Mouse (Mus musculus) urinary bladder, adult 2 months (tissue): ENCODE results near the gene Tacc3. TPM values are rescaled to one million over a fixed set of nuclear protein-coding genes. Genes with fewer than 3 reads are reported as not detected.

Source experiments
- DNase-seq: peaks from one replicate; pipeline ENCODE4 v3.0.0; 2022; ENCODE audit warnings: low spot score
- polyA plus RNA-seq: library from polyadenylated mRNA; depleted of rRNA; stranded (reverse); fragments of >200 nt; gene quantifications from 2 replicates; pipeline ENCODE4 v1.2.3, GENCODE M21; 2012

Tacc3 gene
- polyA plus RNA-seq, 1 experiment = 6.6 TPM

DNA sequence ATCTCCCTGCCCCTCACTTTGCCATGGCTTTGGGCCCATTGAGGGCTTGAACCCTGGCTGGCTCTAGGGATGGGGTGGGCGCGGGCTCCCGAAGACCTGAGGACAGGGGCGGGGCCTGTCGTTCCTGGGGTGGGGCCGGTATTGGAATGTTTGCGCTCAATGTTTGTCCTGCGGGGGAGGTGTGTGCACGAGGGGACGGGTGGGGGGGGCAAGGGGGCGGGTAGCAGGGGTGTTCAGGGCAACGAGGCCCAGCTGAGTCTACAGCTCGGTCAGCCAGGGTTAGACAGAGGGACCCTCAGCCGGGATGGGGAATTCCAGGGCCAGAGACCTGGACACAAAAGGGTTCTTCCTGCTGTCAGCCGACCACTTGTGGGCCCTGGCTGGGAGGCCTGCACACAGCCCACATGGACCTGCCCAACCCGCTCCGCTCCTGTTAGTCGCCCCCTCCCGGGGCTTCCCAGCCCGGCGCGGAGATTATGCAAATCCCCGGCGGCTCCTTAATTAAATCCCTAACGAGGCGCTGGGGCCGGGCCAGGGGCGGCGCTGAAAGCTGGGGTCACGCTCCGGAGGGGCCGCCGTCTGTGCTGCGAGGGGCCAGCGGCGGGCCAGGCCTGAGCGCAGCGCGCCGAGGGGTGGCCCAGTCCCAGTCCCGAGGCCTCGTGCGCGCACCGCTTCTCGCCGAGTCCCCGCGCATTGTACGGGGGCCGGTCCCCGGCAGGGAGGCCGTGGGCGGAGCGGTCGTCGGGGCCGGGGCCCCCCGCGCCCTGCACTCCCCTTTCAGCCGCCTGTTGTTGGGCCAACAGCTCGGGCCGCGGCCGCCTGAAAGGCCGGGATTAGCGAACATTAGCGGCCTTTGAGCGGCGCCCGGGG, 37.2 kb downstream of the Tacc3 start:
- peak; percentile 52 for DNase-seq

- no peak for DNase-seq
These were observed 37.8 kb downstream of the Tacc3 start for GRCm38 (mm10) chr5:33695718-33696121.

DNA sequence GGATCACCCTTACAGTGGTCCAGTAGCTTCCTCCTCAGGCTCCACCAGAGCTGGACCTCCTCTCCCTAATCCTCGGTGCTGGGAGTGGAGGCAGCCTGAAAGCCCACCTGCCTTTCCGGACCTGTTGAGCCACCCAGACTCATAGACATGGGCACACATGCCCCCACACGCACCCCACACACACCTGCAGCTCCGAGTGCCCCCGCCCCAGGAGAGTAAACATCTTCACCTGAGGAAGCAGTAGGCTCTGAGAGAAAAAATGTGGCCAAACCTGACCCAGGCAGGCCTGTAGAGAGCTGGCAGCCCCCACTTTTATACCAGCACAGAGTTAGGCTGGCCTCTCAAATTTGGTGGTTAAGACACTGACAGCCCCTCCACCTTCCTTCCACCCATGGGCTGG, 38.5 kb downstream of the Tacc3 start:
- DNase-seq = peak; percentile 52

- no peak for DNase-seq
These were observed 39.6 kb downstream of the Tacc3 start for GRCm38 (mm10) chr5:33697534-33697933.

- DNase-seq = no peak
These were observed 40.1 kb downstream of the Tacc3 start for GRCm38 (mm10) chr5:33697947-33698512.

GRCm38 (mm10) chr5:33698669-33699068, 40.7 kb downstream of the Tacc3 start:
- DNase-seq = no peak

GRCm38 (mm10) chr5:33700010-33700409, 42.1 kb downstream of the Tacc3 start:
- DNase-seq = no peak

DNA sequence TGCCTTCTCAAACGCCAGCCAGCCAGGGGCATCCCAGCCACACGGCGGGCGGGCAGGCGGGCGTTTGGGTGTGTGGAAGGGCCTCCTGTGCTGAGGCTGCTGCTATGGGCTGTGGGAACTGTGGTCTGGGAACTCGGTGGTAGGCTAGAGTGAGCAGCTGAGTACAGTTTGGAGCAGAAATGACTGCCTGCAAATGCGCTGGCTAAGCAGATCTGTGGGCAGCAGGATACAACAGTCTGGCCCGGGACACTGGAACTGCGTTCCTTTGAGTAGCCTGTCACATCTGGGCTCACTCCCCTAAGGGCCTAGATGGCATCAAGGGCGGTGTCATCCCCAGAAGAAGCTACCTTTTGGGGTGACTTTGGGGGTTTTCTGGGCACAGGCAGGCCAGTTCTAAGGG, 43.9 kb downstream of the Tacc3 start:
- no peak for DNase-seq

GRCm38 (mm10) chr5:33703999-33704398, 46.1 kb downstream of the Tacc3 start:
- no peak for DNase-seq

DNA sequence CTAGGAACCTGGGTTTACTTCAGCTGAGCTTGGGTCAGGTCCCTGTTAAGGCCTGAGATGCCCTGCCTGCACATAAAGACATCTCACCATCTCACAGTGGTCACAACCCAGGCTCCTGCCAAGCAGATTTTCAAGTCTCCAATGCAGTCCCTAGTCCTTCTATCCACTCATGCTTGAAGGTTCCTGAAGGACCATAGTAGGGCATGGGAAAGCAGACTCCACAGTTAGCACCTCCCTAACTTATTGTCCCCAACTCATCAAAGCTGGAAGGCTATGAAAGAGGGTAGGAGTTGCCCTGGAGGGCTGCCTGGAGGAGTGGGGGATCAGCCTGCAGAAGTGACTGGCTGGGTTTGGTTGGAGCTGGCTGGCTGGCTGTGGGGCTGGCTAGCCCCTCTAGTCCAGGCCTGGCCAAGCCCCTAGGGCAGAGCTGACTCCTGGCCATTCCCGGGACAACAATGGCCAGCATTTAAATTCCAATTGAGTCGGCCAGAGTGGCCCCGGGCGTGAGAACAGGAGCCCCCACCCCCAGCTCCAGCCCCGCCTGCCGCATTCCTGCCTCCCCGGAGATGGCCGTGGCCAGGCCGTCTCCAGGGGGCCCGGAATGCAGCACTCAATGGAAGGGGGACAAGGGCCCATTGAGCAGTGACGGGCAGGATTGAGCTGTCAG, 47.1 kb downstream of the Tacc3 start:
- no peak for DNase-seq

GRCm38 (mm10) chr5:33705612-33706349, 47.9 kb downstream of the Tacc3 start:
- no peak for DNase-seq

- DNase-seq = no peak
These were observed 48.4 kb downstream of the Tacc3 start for GRCm38 (mm10) chr5:33706350-33706629.

- DNase-seq = no peak
These were observed 49.2 kb downstream of the Tacc3 start for GRCm38 (mm10) chr5:33707163-33707562.

GRCm38 (mm10) chr5:33709037-33709436, 51.1 kb downstream of the Tacc3 start:
- DNase-seq = no peak

DNA sequence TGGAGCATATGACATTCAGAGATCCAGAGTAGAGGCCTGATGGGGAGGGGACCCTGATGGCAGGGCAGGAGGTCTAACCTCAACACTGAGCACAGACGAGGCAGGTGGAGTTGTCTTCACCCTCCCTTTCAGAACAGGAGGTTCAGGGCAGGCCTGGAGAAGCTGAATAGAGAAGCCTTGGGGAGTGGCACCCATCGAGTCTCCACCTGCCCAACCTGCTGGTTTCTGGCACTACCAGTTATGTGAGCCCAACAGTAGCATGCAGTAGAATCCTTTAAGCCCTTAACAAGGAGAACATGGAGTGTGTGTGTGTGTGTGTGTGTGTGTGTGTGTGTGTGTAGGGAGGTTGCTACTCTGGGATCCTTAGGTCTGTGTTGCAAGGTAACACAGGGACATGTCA, 54.6 kb downstream of the Tacc3 start:
- no peak for DNase-seq

DNA sequence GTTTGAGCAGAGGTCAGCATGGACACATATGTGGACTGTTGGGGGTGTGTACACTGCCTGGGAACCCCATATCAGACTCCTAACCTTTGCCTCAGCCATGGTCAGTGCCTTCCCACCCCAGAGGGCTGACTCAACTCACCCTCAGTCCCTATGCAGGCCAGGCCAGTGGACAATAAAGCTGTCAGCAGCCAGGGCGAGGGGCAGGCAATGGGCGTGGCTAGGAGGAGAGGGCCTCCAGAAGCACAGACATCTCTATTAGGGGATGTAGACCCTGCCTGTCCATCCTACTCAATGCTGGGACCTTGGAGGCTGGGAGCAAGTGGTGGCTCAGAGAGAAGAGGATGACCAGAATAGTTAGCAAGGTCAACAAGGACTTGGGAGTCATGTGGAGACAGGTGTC, 57.3 kb downstream of the Tacc3 start:
- DNase-seq = no peak

DNA sequence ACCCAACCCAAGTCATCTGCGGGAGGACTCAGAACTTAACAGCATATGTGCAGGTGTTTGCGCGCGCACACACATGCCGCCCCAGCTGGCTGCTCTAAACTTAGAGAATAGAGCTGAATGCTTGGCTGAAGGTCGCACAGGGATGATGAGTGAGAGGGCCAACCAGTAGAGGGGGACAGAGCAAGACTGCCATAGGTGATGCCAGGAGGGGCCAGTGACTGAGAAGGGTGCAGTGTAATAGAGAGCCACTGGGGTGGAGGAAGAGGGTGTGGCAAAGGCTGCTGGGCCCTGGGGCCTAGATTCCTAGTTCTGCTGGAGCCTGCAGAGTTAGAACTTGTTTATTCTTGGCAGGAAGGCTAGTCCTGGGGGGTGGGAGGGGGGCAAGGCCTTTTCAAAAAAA, 58.5 kb downstream of the Tacc3 start:
- no peak for DNase-seq

- no peak for DNase-seq
These were observed 60.5 kb downstream of the Tacc3 start for GRCm38 (mm10) chr5:33718460-33718859.

DNA sequence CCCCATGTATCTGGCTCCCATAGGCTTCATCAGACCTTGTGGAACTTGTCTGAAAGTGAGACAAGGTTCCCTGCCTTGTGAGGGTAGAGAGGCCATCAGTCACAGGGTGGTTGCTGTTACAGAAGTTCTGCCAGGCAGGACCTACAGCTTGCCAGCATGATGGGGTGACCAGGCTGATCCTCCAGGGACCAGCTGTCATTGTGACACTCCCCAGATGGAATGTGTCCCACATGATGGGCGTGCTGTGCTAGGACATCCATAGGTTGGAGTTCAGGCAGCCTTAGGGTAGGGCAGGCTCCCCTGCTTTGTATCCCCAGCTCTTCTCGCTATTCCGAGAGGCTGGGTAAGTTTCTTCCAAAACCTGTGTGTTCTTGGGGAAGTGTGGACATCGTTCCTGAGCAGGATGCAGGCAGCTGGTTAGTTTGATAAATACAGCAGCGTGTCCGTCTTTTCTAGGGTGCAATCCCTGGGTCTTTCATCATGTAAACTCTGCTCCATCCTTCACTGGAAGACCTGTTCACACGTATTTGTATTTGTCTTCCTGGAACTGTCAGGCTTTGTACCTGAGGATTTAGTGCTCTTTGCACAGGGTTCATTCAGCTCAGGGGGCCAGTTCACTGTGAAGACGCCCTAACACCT, 63.0 kb downstream of the Tacc3 start:
- DNase-seq = no peak

- peak; percentile 75 for DNase-seq
These were observed 63.8 kb downstream of the Tacc3 start, which contains the start of gene Fgfr3 for GRCm38 (mm10) chr5:33721541-33722265. Gene Fgfr3, plus strand, starts transcription at chr5:33721674.
